Mouse (Mus musculus): Measurements from ENCODE around the gene Alkbh7.

DNA sequence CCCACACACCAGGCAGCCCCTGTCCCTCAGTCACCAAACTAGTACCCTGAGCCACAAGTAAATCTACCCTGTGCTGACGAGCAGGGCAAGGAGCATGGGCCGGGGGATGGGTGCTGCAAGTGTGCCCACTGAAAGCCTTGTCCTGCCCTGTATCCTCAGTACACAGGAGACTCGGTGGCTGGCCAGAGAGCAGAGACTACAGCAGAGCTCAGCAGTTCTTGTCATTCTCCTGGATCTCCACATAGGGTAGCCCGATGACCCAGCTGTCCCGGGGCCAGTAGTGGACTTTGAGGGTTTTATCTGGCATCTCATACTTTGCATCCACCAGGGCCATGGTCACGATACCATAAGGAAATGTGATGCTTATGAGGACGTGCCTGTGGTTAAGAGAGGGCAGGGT is 42.3 kb upstream of the Alkbh7 start:
- no peak for TF ChIP-seq CTCF (IDR thresholded peaks at IDR 0.05)
- TF ChIP-seq EP300 (IDR thresholded peaks at IDR 0.05), result no peak

All from lung, postnatal 0 days (tissue).